Mouse (Mus musculus) splenic B cell, adult 2 months (primary cell): ENCODE measurements around the gene Abcb1a.

Source experiments
- DNase-seq: peaks from one replicate; pipeline ENCODE4 v3.0.0-alpha.2; 2011; ENCODE audit warnings: low read depth, low spot score
- H3K27me3 ChIP-seq: 2 replicates; pipeline ENCODE4 v1.6.1; 2012; ENCODE audit warnings: mild to moderate bottlenecking, low read length, moderate library complexity, mixed read lengths; ENCODE audit not compliant: control insufficient read depth, poor library complexity, insufficient read depth, severe bottlenecking
- H3K36me3 ChIP-seq: 2 replicates; pipeline ENCODE4 v1.6.1; 2012; ENCODE audit warnings: mild to moderate bottlenecking, low read length, moderate library complexity, mixed read lengths; ENCODE audit not compliant: control insufficient read depth, poor library complexity, insufficient read depth, severe bottlenecking

Abcb1a gene

DNA sequence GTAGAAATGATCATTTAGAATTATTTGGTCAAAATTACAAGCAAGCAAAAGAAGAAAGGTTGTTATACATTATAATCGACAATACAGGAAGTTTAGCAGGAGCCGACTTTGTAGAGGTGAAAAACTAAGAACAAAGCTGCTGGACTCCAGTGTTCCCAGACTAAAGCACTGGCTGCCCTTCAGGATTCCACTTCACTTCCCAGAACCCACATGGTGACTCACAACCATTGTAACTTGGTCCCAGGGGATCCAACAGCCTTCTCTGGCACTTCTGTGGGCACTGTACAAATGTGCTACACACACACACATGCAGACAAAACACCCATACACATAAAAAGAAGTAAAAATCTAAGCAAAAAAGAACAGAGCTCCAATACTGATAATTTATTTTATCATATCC lies 118.9 kb downstream of the Abcb1a start:
- no peaks in the 10 kb centered on the region for H3K36me3 ChIP-seq
- no peak for DNase-seq

DNA sequence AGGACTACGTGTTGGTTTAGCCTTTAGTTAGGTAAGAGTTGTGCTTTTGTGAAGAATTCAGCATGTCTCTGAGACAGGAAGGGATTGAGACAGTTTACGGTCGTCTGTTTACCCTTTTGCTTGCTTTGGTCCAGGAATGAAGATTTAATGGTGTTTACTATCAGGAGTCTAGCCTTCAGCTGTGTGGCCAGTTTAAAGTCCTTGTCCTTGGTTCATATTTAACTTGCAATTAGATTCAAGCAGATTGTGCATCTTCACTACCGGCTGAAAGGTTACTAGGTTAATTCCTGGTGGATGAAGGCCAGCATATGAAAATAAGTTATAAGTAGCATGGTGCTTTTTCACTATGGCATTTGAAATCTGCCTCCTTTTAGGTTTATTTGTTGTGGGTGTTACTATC lies 132.4 kb downstream of the Abcb1a start:
- Histone ChIP-seq H3K27me3 (no peaks in the 10 kb centered on the region), H3K36me3 (no peaks in the 10 kb centered on the region)
- no peak for DNase-seq

More for the DNA sequence above, 118.9 kb downstream of the Abcb1a start:
- no peaks in the 10 kb centered on the region for H3K27me3 ChIP-seq
